Mouse (Mus musculus) forebrain, embryonic 15.5 days (tissue): ENCODE results near the gene Bcl7b. TPM values are rescaled to one million over a fixed set of nuclear protein-coding genes. Genes with fewer than 3 reads are reported as not detected.

Experiments used
- ATAC-seq: fragments of 200-750 bp; cut with Nextera tagmentation; replicated peaks from 2 replicates; pipeline ENCODE4 v1.8.0; 2017; ENCODE audit warnings: mild to moderate bottlenecking, moderate TSS enrichment, moderate library complexity
- H3K27ac ChIP-seq: fragments of 300-500 bp; sonication (generic); replicated peaks from 2 replicates; pipeline ENCODE4 v1.5.1; 2015; ENCODE audit warnings: mild to moderate bottlenecking, inconsistent platforms
- H3K27me3 ChIP-seq: fragments of 300-500 bp; sonication (generic); 2 replicates; pipeline ENCODE4 v1.6.1; 2015; ENCODE audit warnings: inconsistent platforms
- H3K36me3 ChIP-seq: fragments of 300-500 bp; sonication (generic); 2 replicates; pipeline ENCODE4 v1.6.1; 2015; ENCODE audit warnings: mild to moderate bottlenecking, inconsistent platforms
- H3K4me1 ChIP-seq: fragments of 300-500 bp; sonication (generic); 2 replicates; pipeline ENCODE4 v1.6.1; 2015; ENCODE audit warnings: inconsistent platforms
- H3K4me2 ChIP-seq: fragments of 300-500 bp; sonication (generic); replicated peaks from 2 replicates; pipeline ENCODE4 v1.6.1; 2015; ENCODE audit warnings: mild to moderate bottlenecking, inconsistent platforms
- H3K4me3 ChIP-seq: fragments of 300-500 bp; sonication (generic); 2 replicates; pipeline ENCODE4 v1.5.1; 2015; ENCODE audit warnings: mild to moderate bottlenecking, inconsistent platforms
- H3K9ac ChIP-seq: fragments of 300-500 bp; sonication (generic); replicated peaks from 2 replicates; pipeline ENCODE4 v1.6.1; 2015; ENCODE audit warnings: mild to moderate bottlenecking, inconsistent platforms
- H3K9me3 ChIP-seq: fragments of 300-500 bp; sonication (generic); 2 replicates; pipeline ENCODE4 v1.6.1; 2016; ENCODE audit warnings: inconsistent platforms
- WGBS: fragments of 180-500 bp; shearing (Covaris S2); methylation state at CpG from one replicate; pipeline ENCODE4 v1.1.7; 2015; ENCODE audit warnings: mixed read lengths; 5-methylcytosine and 5-hydroxymethylcytosine counted together
- polyA plus RNA-seq: library from polyadenylated mRNA; unstranded; fragments of >200 nt; fragmentation: Nextera tagmentation; extraction: Ambion mirVana; gene quantifications from 2 replicates; pipeline ENCODE4 v1.2.1, GENCODE M21; 2015

Gene Bcl7b
- polyA plus RNA-seq, 1 experiment from 2014 or later, result 52.9 TPM

GRCm38 (mm10) chr5:135148715-135149052 lies 19.4 kb upstream of the Bcl7b start:
- H3K4me2 ChIP-seq, result peak overlapping the region; percentile 86
- H3K27me3 ChIP-seq, result no peaks in the 10 kb centered on the region
- H3K9ac ChIP-seq, result peak overlapping the region; percentile 81
- H3K4me3 ChIP-seq, result peak overlapping the region; percentile 92
- H3K9me3 ChIP-seq, result no peaks in the 10 kb centered on the region
- H3K27ac ChIP-seq, result peak overlapping the region; percentile 90
- 1% methylated on average over 13 of the region's 13 CpGs for WGBS
- peaks cover 16% of the 10 kb centered on the region for H3K4me1 ChIP-seq
- no peak for ATAC-seq
- H3K36me3 ChIP-seq, result no peaks in the 10 kb centered on the region

GRCm38 (mm10) chr5:135149053-135149819 lies 18.8 kb upstream of the Bcl7b start, which contains the start of gene Tbl2:
Tbl2 (plus strand) TSS chr5:135149657.
- Histone ChIP-seq H3K27me3 (no peaks in the 10 kb centered on the region), H3K9ac (peak within 1 kb of the TSS; percentile 81)

GRCm38 (mm10) chr5:135149820-135150178 lies 18.3 kb upstream of the Bcl7b start:
- peak overlapping the region; percentile 90 for H3K27ac ChIP-seq
- peaks cover 16% of the 10 kb centered on the region for H3K4me1 ChIP-seq
- no peak for ATAC-seq
- WGBS, result under 1% methylated on average over 23 of the region's 23 CpGs
- H3K36me3 ChIP-seq, result peaks cover 6% of the 10 kb centered on the region
- peak overlapping the region; percentile 86 for H3K4me2 ChIP-seq
- H3K4me3 ChIP-seq, result peak overlapping the region; percentile 92
- H3K9me3 ChIP-seq, result no peaks in the 10 kb centered on the region
- peak overlapping the region; percentile 81 for H3K9ac ChIP-seq
- no peaks in the 10 kb centered on the region for H3K27me3 ChIP-seq

More at GRCm38 (mm10) chr5:135149053-135149819, 18.8 kb upstream of the Bcl7b start, which contains the start of gene Tbl2:
- H3K36me3 ChIP-seq, result peaks cover 3% of the 10 kb centered on the region
- peak; percentile 98 for ATAC-seq
- peak within 1 kb of the TSS; percentile 90 for H3K27ac ChIP-seq
- peaks cover 16% of the 10 kb centered on the region for H3K4me1 ChIP-seq
- WGBS, result under 1% methylated on average over 63 of the region's 63 CpGs
- H3K9me3 ChIP-seq, result no peaks in the 10 kb centered on the region
- H3K4me2 ChIP-seq, result peak within 1 kb of the TSS; percentile 86
- peak within 1 kb of the TSS; percentile 92 for H3K4me3 ChIP-seq

GRCm38 (mm10) chr5:135156496-135156895 lies 11.6 kb upstream of the Bcl7b start:
- Histone ChIP-seq H3K27me3 (no peaks in the 10 kb centered on the region), H3K36me3 (peaks cover 67% of the 10 kb centered on the region), H3K9me3 (no peaks in the 10 kb centered on the region), H3K4me2 (no peak overlapping the region), H3K4me3 (no peak overlapping the region), H3K9ac (no peak overlapping the region), H3K4me1 (no peaks in the 10 kb centered on the region), H3K27ac (no peak overlapping the region)
- no peak for ATAC-seq
- WGBS, result 99% methylated on average over 4 of the region's 4 CpGs

- peaks cover 48% of the 10 kb centered on the region for H3K36me3 ChIP-seq
- H3K27me3 ChIP-seq, result no peaks in the 10 kb centered on the region
- ATAC-seq, result no peak
- H3K9ac ChIP-seq, result no peak overlapping the region
- no peaks in the 10 kb centered on the region for H3K9me3 ChIP-seq
- 84% methylated on average over 4 of the region's 4 CpGs for WGBS
- no peak overlapping the region for H3K4me2 ChIP-seq
- no peak overlapping the region for H3K4me3 ChIP-seq
- H3K4me1 ChIP-seq, result no peaks in the 10 kb centered on the region
- no peak overlapping the region for H3K27ac ChIP-seq
Measured at GRCm38 (mm10) chr5:135161221-135161620, 6.9 kb upstream of the Bcl7b start.

GRCm38 (mm10) chr5:135161650-135162049 lies 6.4 kb upstream of the Bcl7b start:
- no peak overlapping the region for H3K4me2 ChIP-seq
- H3K4me1 ChIP-seq, result no peaks in the 10 kb centered on the region
- H3K36me3 ChIP-seq, result peaks cover 44% of the 10 kb centered on the region
- ATAC-seq, result no peak
- no peak overlapping the region for H3K27ac ChIP-seq
- H3K9ac ChIP-seq, result no peak overlapping the region
- H3K9me3 ChIP-seq, result no peaks in the 10 kb centered on the region
- WGBS, result 85% methylated on average over 7 of the region's 7 CpGs
- no peaks in the 10 kb centered on the region for H3K27me3 ChIP-seq
- no peak overlapping the region for H3K4me3 ChIP-seq

GRCm38 (mm10) chr5:135162361-135162760 lies 5.7 kb upstream of the Bcl7b start:
- no peak overlapping the region for H3K4me2 ChIP-seq
- H3K36me3 ChIP-seq, result peaks cover 37% of the 10 kb centered on the region
- H3K27ac ChIP-seq, result no peak overlapping the region
- no peak overlapping the region for H3K4me3 ChIP-seq
- WGBS, result 95% methylated on average over 8 of the region's 8 CpGs
- no peaks in the 10 kb centered on the region for H3K27me3 ChIP-seq
- H3K9me3 ChIP-seq, result no peaks in the 10 kb centered on the region
- H3K9ac ChIP-seq, result no peak overlapping the region
- no peaks in the 10 kb centered on the region for H3K4me1 ChIP-seq
- ATAC-seq, result no peak

- H3K4me3 ChIP-seq, result no peak overlapping the region
- H3K27me3 ChIP-seq, result no peaks in the 10 kb centered on the region
- WGBS, result 90% methylated on average over 6 of the region's 6 CpGs
- no peaks in the 10 kb centered on the region for H3K4me1 ChIP-seq
- no peaks in the 10 kb centered on the region for H3K9me3 ChIP-seq
- H3K27ac ChIP-seq, result no peak overlapping the region
- peaks cover 34% of the 10 kb centered on the region for H3K36me3 ChIP-seq
- H3K4me2 ChIP-seq, result no peak overlapping the region
- no peak overlapping the region for H3K9ac ChIP-seq
- ATAC-seq, result no peak
Measured at GRCm38 (mm10) chr5:135162821-135163220, 5.3 kb upstream of the Bcl7b start.

GRCm38 (mm10) chr5:135166909-135167308 lies 1.2 kb upstream of the Bcl7b start:
- WGBS, result 89% methylated on average over 4 of the region's 4 CpGs
- H3K4me1 ChIP-seq, result peaks cover 10% of the 10 kb centered on the region
- H3K27ac ChIP-seq, result no peak overlapping the region
- ATAC-seq, result no peak
- H3K4me3 ChIP-seq, result no peak overlapping the region
- peaks cover 6% of the 10 kb centered on the region for H3K36me3 ChIP-seq
- no peak overlapping the region for H3K9ac ChIP-seq
- H3K9me3 ChIP-seq, result no peaks in the 10 kb centered on the region
- no peaks in the 10 kb centered on the region for H3K27me3 ChIP-seq
- H3K4me2 ChIP-seq, result no peak overlapping the region

- Histone ChIP-seq H3K36me3 (peaks cover 11% of the 10 kb centered on the region), H3K4me1 (peaks cover 10% of the 10 kb centered on the region), H3K4me2 (no peak overlapping the region), H3K9ac (no peak overlapping the region), H3K4me3 (no peak overlapping the region), H3K27ac (peak overlapping the region; percentile 99; the same call in 1 of the 2 replicates), H3K9me3 (no peaks in the 10 kb centered on the region), H3K27me3 (no peaks in the 10 kb centered on the region)
- WGBS, result 95% methylated on average over 4 of the region's 4 CpGs
- ATAC-seq, result no peak
Measured at GRCm38 (mm10) chr5:135167469-135167868, 614 bp upstream of the Bcl7b start.

- H3K9ac ChIP-seq, result peak overlapping the region; percentile 78
- H3K4me1 ChIP-seq, result peaks cover 10% of the 10 kb centered on the region
- no peaks in the 10 kb centered on the region for H3K27me3 ChIP-seq
- H3K27ac ChIP-seq, result 0 out of 2 replicates have a peak overlapping the region, but pooled peaks have one; percentile 99
- ATAC-seq, result no peak
- H3K9me3 ChIP-seq, result no peaks in the 10 kb centered on the region
- peaks cover 29% of the 10 kb centered on the region for H3K36me3 ChIP-seq
- peak overlapping the region; percentile 91 for H3K4me2 ChIP-seq
- WGBS, result 88% methylated on average over 5 of the region's 5 CpGs
- H3K4me3 ChIP-seq, result peak overlapping the region; percentile 61
Measured at GRCm38 (mm10) chr5:135169479-135169878, 1.4 kb downstream of the Bcl7b start.

GRCm38 (mm10) chr5:135171688-135172220 lies 3.7 kb downstream of the Bcl7b start:
- WGBS, result 98% methylated on average over 6 of the region's 6 CpGs
- Histone ChIP-seq H3K4me3 (no peak overlapping the region), H3K9me3 (no peaks in the 10 kb centered on the region), H3K27me3 (no peaks in the 10 kb centered on the region), H3K4me2 (no peak overlapping the region), H3K4me1 (peaks cover 10% of the 10 kb centered on the region), H3K36me3 (peaks cover 45% of the 10 kb centered on the region), H3K9ac (no peak overlapping the region), H3K27ac (no peak overlapping the region)
- ATAC-seq, result no peak
